Mouse (Mus musculus): ENCODE data around the gene Tanc1. TPM values are rescaled to one million over a fixed set of nuclear protein-coding genes. Genes with fewer than 3 reads are reported as not detected.
A peak's percentile ranks its signal among the peaks of the same experiment; 100 is the strongest.

Tanc1 gene
- polyA plus RNA-seq, 1 experiment from 2014 or later: 45.2 TPM

- peaks cover 62% of the 10 kb centered on the region for H3K4me1 ChIP-seq
- 78% methylated on average over 2 of the region's 2 CpGs for WGBS
These were observed 103.2 kb downstream of the Tanc1 start for GRCm38 (mm10) chr2:59714992-59715391.

GRCm38 (mm10) chr2:59716461-59716860 lies 104.6 kb downstream of the Tanc1 start:
- Histone ChIP-seq H3K9ac (no peak overlapping the region), H3K36me3 (no peaks in the 10 kb centered on the region), H3K4me2 (replicated peaks) (no peak overlapping the region), H3K27ac (no peak overlapping the region), H3K9me3 (no peaks in the 10 kb centered on the region), H3K4me1 (peaks cover 71% of the 10 kb centered on the region), H3K27me3 (no peaks in the 10 kb centered on the region), H3K4me3 (no peak overlapping the region)
- no peak for ATAC-seq (ENCODE audit: low FRiP score, low read depth)
- 69% methylated on average over 3 of the region's 3 CpGs for WGBS

More at GRCm38 (mm10) chr2:59714992-59715391, 103.2 kb downstream of the Tanc1 start:
- no peaks in the 10 kb centered on the region for H3K36me3 ChIP-seq
- H3K27ac ChIP-seq: no peak overlapping the region
- no peak for ATAC-seq (ENCODE audit: low FRiP score, low read depth)
- no peak overlapping the region for H3K9ac ChIP-seq
- no peaks in the 10 kb centered on the region for H3K9me3 ChIP-seq
- H3K27me3 ChIP-seq: no peaks in the 10 kb centered on the region
- H3K4me3 ChIP-seq: no peak overlapping the region
- H3K4me2 ChIP-seq (replicated peaks): no peak overlapping the region

GRCm38 (mm10) chr2:59717746-59718294 lies 106.0 kb downstream of the Tanc1 start:
- Histone ChIP-seq H3K9me3 (no peaks in the 10 kb centered on the region), H3K27ac (no peak overlapping the region), H3K4me1 (peaks cover 71% of the 10 kb centered on the region), H3K27me3 (no peaks in the 10 kb centered on the region), H3K36me3 (no peaks in the 10 kb centered on the region), H3K4me3 (no peak overlapping the region), H3K4me2 (replicated peaks) (no peak overlapping the region), H3K9ac (no peak overlapping the region)
- no peak for ATAC-seq (ENCODE audit: low FRiP score, low read depth)
- WGBS: 83% methylated on average over 3 of the region's 3 CpGs

GRCm38 (mm10) chr2:59718601-59719416 lies 107.0 kb downstream of the Tanc1 start:
- H3K9ac ChIP-seq: no peak overlapping the region
- WGBS: 27% methylated on average over 24 of the region's 24 CpGs
- H3K4me2 ChIP-seq (replicated peaks): peak overlapping the region; percentile 25
- ATAC-seq (ENCODE audit: low FRiP score, low read depth): no peak; the same call in 1 of the 2 replicates
- H3K4me1 ChIP-seq: peaks cover 69% of the 10 kb centered on the region
- peak overlapping the region; percentile 68; the same call in 1 of the 2 replicates for H3K27ac ChIP-seq
- H3K9me3 ChIP-seq: no peaks in the 10 kb centered on the region
- no peak overlapping the region for H3K4me3 ChIP-seq
- no peaks in the 10 kb centered on the region for H3K36me3 ChIP-seq
- H3K27me3 ChIP-seq: no peaks in the 10 kb centered on the region

GRCm38 (mm10) chr2:59719831-59720230 lies 108.0 kb downstream of the Tanc1 start:
- H3K36me3 ChIP-seq: peaks cover under 1% of the 10 kb centered on the region; the same call in 1 of the 2 replicates
- H3K4me3 ChIP-seq: no peak overlapping the region
- H3K4me1 ChIP-seq: peaks cover 68% of the 10 kb centered on the region
- WGBS: 46% methylated on average over 4 of the region's 4 CpGs
- H3K4me2 ChIP-seq (replicated peaks): no peak overlapping the region
- H3K9me3 ChIP-seq: no peaks in the 10 kb centered on the region
- ATAC-seq (ENCODE audit: low FRiP score, low read depth): no peak
- no peak overlapping the region for H3K9ac ChIP-seq
- H3K27me3 ChIP-seq: no peaks in the 10 kb centered on the region
- H3K27ac ChIP-seq: peak overlapping the region; percentile 68; the same call in 1 of the 2 replicates

GRCm38 (mm10) chr2:59721119-59721518 lies 109.3 kb downstream of the Tanc1 start:
- ATAC-seq (ENCODE audit: low FRiP score, low read depth): no peak

GRCm38 (mm10) chr2:59721758-59722157 lies 109.9 kb downstream of the Tanc1 start:
- 0 out of 2 replicates have a peak, but pooled peaks have one; percentile 33 for ATAC-seq (ENCODE audit: low FRiP score, low read depth)
- H3K9ac ChIP-seq: no peak overlapping the region
- H3K27me3 ChIP-seq: no peaks in the 10 kb centered on the region
- H3K4me2 ChIP-seq (replicated peaks): peak overlapping the region; percentile 36
- H3K27ac ChIP-seq: peak overlapping the region; percentile 61
- H3K4me3 ChIP-seq: no peak overlapping the region
- peaks cover 5% of the 10 kb centered on the region for H3K36me3 ChIP-seq
- 11% methylated on average over 5 of the region's 5 CpGs for WGBS
- H3K4me1 ChIP-seq: peaks cover 74% of the 10 kb centered on the region
- no peaks in the 10 kb centered on the region for H3K9me3 ChIP-seq

More at GRCm38 (mm10) chr2:59721119-59721518, 109.3 kb downstream of the Tanc1 start:
- peak overlapping the region; percentile 36 for H3K4me2 ChIP-seq (replicated peaks)
- H3K27me3 ChIP-seq: no peaks in the 10 kb centered on the region
- H3K36me3 ChIP-seq: peaks cover 5% of the 10 kb centered on the region
- H3K9ac ChIP-seq: no peak overlapping the region
- 15% methylated on average over 8 of the region's 8 CpGs for WGBS
- peak overlapping the region; percentile 61; the same call in 1 of the 2 replicates for H3K27ac ChIP-seq
- H3K9me3 ChIP-seq: no peaks in the 10 kb centered on the region
- H3K4me1 ChIP-seq: peaks cover 77% of the 10 kb centered on the region
- no peak overlapping the region for H3K4me3 ChIP-seq

GRCm38 (mm10) chr2:59723311-59723710 lies 111.5 kb downstream of the Tanc1 start:
- Histone ChIP-seq H3K9me3 (no peaks in the 10 kb centered on the region), H3K4me3 (no peak overlapping the region), H3K4me1 (peaks cover 59% of the 10 kb centered on the region), H3K4me2 (replicated peaks) (no peak overlapping the region), H3K27me3 (no peaks in the 10 kb centered on the region), H3K27ac (no peak overlapping the region), H3K9ac (no peak overlapping the region), H3K36me3 (peaks cover 6% of the 10 kb centered on the region)
- 94% methylated on average over 5 of the region's 5 CpGs for WGBS
- no peak for ATAC-seq (ENCODE audit: low FRiP score, low read depth)

GRCm38 (mm10) chr2:59725518-59726185 lies 113.8 kb downstream of the Tanc1 start:
- Histone ChIP-seq H3K4me2 (replicated peaks) (no peak overlapping the region), H3K9me3 (no peaks in the 10 kb centered on the region), H3K4me1 (peaks cover 38% of the 10 kb centered on the region), H3K4me3 (no peak overlapping the region), H3K36me3 (peaks cover 22% of the 10 kb centered on the region), H3K27ac (no peak overlapping the region; the same call in 1 of the 2 replicates), H3K9ac (no peak overlapping the region), H3K27me3 (no peaks in the 10 kb centered on the region)
- ATAC-seq (ENCODE audit: low FRiP score, low read depth): no peak
- WGBS: 47% methylated on average over 14 of the region's 14 CpGs

GRCm38 (mm10) chr2:59731831-59732230 lies 120.0 kb downstream of the Tanc1 start:
- no peak overlapping the region for H3K9ac ChIP-seq
- H3K36me3 ChIP-seq: peaks cover 19% of the 10 kb centered on the region
- 93% methylated on average over 3 of the region's 3 CpGs for WGBS

GRCm38 (mm10) chr2:59733410-59733809 lies 121.6 kb downstream of the Tanc1 start:
- 70% methylated on average over 5 of the region's 5 CpGs for WGBS
- H3K9me3 ChIP-seq: no peaks in the 10 kb centered on the region
- peaks cover 43% of the 10 kb centered on the region for H3K4me1 ChIP-seq
- no peaks in the 10 kb centered on the region for H3K27me3 ChIP-seq
- H3K36me3 ChIP-seq: peaks cover 16% of the 10 kb centered on the region
- ATAC-seq (ENCODE audit: low FRiP score, low read depth): no peak
- no peak overlapping the region for H3K4me3 ChIP-seq
- no peak overlapping the region for H3K4me2 ChIP-seq (replicated peaks)
- no peak overlapping the region for H3K27ac ChIP-seq
- no peak overlapping the region for H3K9ac ChIP-seq

More at GRCm38 (mm10) chr2:59731831-59732230, 120.0 kb downstream of the Tanc1 start:
- no peak for ATAC-seq (ENCODE audit: low FRiP score, low read depth)
- no peak overlapping the region for H3K4me3 ChIP-seq
- peaks cover 28% of the 10 kb centered on the region for H3K4me1 ChIP-seq
- H3K9me3 ChIP-seq: no peaks in the 10 kb centered on the region
- H3K27ac ChIP-seq: no peak overlapping the region
- no peaks in the 10 kb centered on the region for H3K27me3 ChIP-seq
- H3K4me2 ChIP-seq (replicated peaks): no peak overlapping the region

- no peaks in the 10 kb centered on the region for H3K36me3 ChIP-seq
- H3K27ac ChIP-seq: peak overlapping the region; percentile 67
- no peaks in the 10 kb centered on the region for H3K9me3 ChIP-seq
- H3K4me1 ChIP-seq: peaks cover 48% of the 10 kb centered on the region
- H3K4me2 ChIP-seq (replicated peaks): peak overlapping the region; percentile 31
- H3K9ac ChIP-seq: no peak overlapping the region
- H3K4me3 ChIP-seq: no peak overlapping the region
- WGBS: 9% methylated on average over 10 of the region's 10 CpGs
- H3K27me3 ChIP-seq: no peaks in the 10 kb centered on the region
- peak; percentile 76 for ATAC-seq (ENCODE audit: low FRiP score, low read depth)
These were observed 124.6 kb downstream of the Tanc1 start for GRCm38 (mm10) chr2:59736401-59736898.

Data from limb, embryonic 13.5 days (tissue).